Mouse (Mus musculus) cerebral cortex, adult 2 months (tissue): ENCODE results near the gene Ccdc191.

Source experiments
- WGBS: fragments of 180-500 bp; shearing (Covaris S2); methylation state at CpG from one replicate; pipeline ENCODE4 v1.1.7; 2018; 5-methylcytosine and 5-hydroxymethylcytosine counted together

The Ccdc191 gene

DNA sequence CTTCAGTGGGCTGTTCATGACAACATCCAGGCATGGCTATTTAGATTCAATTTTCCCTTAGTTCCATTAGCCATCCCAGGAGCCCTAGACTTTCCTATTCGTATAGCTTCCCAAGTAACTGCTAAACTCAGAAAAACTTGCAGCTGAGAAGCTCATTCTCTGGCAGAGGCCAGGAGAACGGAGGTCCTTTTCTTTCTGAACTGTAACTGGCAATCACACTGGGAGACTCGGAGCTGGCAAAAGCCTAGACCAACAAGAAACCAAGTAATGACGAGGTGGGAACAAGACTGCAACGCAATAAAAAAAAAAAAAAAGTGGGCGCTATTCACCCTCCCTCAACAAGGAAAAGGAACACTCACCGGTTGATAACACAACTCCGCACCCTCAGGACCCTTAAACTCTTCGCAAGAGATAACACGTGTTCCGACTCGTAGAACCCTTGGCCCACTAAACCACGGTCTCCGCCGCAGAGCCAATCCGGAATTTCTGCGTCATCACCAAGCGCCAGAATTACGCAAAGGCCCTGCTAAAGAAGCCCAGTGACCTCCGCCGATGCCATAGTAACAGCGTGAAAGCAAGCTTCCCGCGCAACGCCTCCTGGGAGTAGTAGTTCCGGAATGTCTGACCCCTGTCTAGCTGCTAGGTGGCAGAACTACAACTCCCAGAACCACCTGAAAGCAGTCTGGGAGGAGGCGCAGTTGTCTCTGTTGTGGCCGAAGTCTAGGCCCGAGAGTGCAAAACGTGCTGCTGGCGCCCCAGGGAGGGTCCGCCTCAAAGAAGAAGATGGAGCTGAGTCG lies at the start of gene Ccdc191:
Ccdc191 (plus strand) TSS at position 593 of the 797 bp plus-strand sequence.
- WGBS, result under 1% methylated on average over 33 of the region's 33 CpGs

GRCm38 (mm10) chr16:43841236-43841635 lies 48.4 kb upstream of the Ccdc191 start:
- 76% methylated on average over 1 of the region's 1 CpGs for WGBS

DNA sequence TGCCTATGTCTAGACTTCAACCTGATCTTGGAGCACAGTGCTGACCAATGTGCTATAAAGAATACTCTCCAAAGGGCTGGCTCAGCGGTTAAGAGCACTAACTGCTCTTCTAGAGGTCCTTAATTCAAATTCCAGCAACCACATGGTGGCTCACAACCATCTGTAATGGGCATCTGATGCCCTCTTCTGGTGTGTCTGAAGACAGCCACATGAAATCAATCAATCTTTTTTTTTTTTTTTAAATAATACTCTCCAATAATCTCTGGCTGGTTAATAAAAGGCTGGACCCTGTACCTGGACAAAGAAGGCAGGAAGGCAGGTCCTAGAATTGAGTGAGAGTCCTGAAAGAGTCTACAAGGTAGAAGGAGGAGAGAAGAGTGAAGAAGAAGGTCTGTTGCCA lies 39.8 kb upstream of the Ccdc191 start:
- WGBS, result 77% methylated on average over 1 of the region's 1 CpGs

GRCm38 (mm10) chr16:43858941-43859476 lies 30.6 kb upstream of the Ccdc191 start:
- WGBS, result 76% methylated on average over 5 of the region's 5 CpGs

DNA sequence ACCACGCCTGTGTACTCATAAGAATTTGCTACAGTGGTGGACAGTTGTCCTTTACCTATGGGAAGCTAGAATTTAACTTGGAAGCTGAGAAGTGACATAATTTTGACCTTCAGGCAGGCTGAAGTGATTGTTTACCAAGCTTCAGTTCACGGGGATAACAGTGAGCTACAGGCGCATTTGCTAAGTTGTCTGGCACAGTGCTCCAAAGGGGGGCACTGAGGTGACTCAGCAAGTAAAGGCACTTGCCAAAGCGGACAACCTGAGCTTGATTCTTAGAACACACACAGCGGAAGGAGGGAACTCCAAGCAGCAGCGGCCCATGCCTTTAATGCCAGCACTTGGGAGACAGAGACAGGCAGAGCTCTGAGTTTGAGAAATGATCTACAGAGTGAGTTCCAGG lies 29.0 kb upstream of the Ccdc191 start:
- 91% methylated on average over 6 of the region's 6 CpGs for WGBS

DNA sequence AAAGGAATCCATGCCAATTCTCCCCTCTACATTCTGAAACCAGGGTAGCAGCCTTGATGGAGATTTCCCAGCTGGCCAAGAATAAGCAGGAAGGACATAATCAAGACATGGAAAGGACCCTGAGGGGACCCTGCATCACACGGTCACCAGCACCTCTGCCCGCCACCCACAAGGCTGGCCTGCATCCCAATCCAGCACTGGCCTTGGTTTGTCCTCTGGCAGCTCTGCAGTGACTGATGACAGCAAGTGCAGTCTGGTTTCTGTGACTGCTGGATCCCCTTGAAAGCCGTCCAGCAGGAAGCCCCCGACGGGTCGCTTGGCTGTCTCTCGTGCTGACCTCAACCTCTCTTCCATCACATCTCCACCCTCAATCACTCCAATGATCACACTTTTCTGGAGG lies 18.2 kb upstream of the Ccdc191 start:
- WGBS, result 79% methylated on average over 7 of the region's 7 CpGs

DNA sequence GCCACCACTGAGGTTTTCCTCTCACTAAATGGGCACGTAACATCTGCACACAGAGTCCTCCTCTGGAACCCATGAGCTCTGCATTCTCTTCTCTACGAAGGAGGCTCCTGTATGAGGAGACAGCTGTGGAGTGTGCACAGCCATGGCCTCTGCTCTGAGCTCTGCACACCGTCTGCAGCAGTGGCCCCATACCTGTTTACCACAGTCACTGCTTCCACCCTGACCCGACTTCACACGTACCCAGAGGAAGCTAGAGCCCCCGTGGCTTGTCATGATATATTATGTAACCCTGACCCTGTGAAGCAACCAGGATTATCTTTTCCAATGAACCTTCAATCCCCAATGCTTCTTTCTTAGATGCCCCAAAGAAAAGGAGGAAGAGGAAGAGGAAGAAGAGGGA lies 9.8 kb upstream of the Ccdc191 start:
- 91% methylated on average over 6 of the region's 6 CpGs for WGBS

GRCm38 (mm10) chr16:43881636-43882035 lies 8.0 kb upstream of the Ccdc191 start:
- 59% methylated on average over 3 of the region's 3 CpGs for WGBS

DNA sequence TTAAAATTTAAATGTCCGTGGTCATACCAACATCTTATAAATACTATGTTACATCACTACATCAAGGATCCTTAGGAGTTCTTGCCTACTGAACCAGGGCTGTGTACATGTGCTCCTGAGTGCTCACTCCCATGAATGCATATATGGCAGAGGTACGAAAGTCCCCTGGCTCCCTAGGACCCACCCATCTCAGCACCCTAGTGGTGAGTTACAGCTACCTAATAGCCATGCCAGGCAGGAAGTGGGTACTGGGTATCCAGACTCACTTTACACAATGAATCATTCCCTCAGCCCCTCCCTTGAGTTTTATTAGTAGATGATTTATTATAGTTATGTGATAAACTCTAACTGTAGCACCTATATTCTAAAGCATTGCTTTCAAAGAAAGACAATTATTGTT lies 7.3 kb upstream of the Ccdc191 start:
- WGBS, result 97% methylated on average over 2 of the region's 2 CpGs

DNA sequence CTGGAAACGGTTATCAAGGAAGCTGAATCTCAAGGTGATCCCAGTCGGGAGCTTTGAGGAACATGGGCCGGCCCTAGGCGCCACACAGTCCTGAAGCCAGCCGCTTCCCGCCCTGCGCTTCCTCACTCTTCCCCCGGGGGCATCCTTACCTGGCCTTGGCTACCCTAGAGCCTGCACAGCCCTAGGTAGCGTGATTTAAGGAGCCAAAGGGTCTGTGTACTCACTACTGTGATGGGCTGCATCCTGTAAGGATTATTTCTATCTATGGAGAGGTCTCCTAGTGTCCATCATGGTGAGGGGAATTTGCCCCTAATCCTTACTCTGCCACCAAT lies 371 bp downstream of the Ccdc191 start:
- under 1% methylated on average over 9 of the region's 9 CpGs for WGBS

GRCm38 (mm10) chr16:43890747-43891336 lies 1.2 kb downstream of the Ccdc191 start:
- WGBS, result 70% methylated on average over 4 of the region's 4 CpGs

DNA sequence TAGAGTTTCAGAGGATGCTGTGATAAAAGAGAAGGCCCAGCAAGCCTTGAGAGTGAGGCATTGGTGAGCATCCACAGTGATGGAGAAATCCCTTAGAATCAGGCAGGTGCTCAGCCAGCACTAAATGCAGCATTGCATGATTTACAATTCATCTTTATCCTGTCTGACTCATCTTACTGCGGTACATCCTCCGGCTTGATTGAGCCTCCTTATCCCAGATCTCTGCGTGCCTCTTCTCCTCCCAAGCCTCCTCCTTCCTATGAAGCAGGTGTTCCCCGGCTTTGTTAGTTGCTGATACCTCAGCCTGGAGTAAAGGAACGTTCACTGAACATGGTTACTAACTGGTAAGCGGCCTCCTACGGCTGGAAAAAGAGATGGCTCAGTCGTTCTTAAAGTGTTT lies 4.9 kb downstream of the Ccdc191 start:
- 70% methylated on average over 8 of the region's 8 CpGs for WGBS

GRCm38 (mm10) chr16:43900138-43900537 lies 10.5 kb downstream of the Ccdc191 start:
- 94% methylated on average over 4 of the region's 4 CpGs for WGBS

DNA sequence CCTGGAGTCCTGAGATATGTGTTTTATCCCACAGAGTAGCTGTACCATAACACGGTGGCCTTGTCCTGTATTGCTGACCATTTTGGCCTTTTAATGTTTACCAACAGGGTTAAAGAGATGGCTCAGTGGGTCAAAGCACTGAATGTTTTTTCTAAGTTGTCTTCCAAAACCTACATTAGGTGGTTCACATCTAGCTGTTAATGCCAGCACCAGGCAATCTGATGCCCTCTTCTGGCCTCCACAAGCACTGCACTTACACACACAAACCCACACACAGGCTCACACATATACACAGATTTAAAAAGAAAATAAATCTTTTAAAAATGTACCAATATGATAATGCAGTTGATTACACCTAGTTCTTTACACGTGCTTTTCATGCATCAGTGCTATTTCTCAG lies 19.3 kb downstream of the Ccdc191 start:
- 90% methylated on average over 2 of the region's 2 CpGs for WGBS

- 93% methylated on average over 3 of the region's 3 CpGs for WGBS
These were observed 29.3 kb downstream of the Ccdc191 start for GRCm38 (mm10) chr16:43918867-43919266.

DNA sequence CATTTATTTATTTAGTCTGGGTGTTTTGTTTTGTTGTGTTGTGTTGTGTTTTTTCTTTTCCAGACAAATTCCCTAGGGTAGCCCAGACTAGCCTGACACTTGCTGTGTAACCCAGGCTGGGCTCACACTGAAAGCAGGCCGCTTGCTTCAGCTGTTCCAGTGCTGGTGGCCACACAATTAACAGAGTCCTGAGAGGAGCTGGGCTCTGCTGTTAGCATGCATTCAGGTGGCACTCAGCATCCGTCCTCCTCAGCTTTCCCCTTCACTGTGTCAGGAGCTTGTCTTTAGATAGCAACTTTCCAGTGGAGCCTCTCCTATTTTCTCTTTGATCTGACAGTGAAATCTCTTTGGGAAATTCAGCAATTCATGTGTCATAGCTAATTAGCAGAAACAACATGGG lies 32.4 kb downstream of the Ccdc191 start:
- 79% methylated on average over 2 of the region's 2 CpGs for WGBS

GRCm38 (mm10) chr16:43922630-43923029 lies 33.0 kb downstream of the Ccdc191 start:
- 44% methylated on average over 3 of the region's 3 CpGs for WGBS

GRCm38 (mm10) chr16:43925001-43925558 lies 35.5 kb downstream of the Ccdc191 start:
- WGBS, result 68% methylated on average over 6 of the region's 6 CpGs

DNA sequence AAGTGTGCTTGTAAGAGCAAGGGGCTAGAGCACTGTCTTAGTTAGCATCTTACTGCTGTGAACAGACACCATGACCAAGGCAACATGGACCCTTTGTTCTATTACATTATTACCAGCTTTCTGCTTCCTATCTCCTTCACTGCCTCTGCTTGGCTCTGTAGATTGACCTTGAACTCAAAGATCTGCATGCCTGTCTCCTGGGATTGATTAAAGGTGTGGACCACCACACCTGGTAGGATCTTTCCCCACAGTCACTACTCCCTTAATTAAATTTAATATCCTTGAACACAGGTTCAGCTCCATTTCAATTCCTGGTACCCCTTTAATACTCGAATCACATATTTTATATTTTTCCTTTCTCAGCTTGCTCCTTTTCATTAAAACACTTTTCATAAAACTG lies 36.2 kb downstream of the Ccdc191 start:
- WGBS, result 91% methylated on average over 1 of the region's 1 CpGs

DNA sequence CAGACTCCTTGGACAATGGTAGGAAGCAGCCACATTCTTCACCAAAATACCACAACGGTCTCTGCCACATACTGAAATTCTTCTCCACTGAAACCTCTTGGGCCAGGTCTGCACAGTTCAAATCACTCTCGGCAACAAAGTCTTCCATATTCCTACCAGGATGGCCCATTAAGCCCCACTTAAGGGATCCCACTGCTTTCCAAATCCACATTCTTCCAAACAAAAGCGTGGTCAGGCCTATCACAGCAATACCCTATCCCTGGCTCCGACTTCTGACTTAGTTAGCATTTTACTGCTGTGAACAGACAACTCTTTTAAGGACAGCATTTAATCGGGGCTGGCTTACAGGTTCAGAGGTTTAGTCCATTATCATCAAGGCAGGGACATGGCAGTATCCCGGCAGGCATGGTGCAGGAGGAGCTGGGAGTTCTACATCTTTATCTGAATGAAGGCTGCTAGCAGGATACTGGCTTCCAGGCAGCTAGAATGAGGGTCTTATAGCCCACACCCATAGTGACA lies 36.8 kb downstream of the Ccdc191 start, which contains the start of gene Qtrt2:
Qtrt2 (minus strand) TSS at position 469 of the 519 bp plus-strand sequence.
- WGBS, result 87% methylated on average over 6 of the region's 6 CpGs

DNA sequence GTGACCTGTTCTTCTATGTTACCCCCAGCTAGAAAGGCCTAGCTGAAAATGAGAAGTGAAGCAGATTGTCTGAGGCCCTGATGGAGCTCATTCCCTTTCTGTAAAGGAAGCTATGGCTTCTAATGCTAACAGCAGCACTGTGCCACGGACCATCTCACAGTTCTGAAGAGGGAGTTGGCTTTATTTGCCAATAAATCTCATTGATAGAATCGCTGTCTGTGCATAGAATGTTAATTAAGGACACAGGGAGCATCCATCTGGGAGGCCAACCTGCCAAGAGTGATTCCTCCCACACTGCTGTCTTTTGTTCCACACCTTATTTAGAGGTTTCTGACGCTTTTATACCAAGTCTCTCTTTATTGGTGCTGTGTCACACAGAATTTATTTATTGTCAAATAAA lies 41.9 kb downstream of the Ccdc191 start:
- WGBS, result 35% methylated on average over 3 of the region's 3 CpGs

DNA sequence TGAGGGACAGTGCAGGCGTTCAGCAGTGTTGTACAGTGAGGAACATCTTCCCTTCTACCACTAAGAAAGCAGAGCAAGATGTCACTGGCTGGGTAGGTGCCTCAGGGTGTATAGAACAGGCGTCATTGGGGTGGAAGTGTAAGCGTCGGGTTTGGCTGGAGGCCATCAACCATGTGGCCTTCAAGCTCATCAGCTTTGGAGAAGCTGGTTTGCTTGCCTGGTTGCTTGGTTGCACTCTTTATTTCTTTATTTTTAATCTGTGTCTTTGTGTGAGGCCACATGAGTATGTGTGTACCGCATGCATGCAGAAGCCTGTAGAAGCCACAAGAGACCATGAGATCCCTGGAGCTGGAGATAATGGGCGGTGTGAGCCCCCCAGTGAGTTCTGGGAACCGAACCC lies 42.7 kb downstream of the Ccdc191 start:
- WGBS, result 69% methylated on average over 7 of the region's 7 CpGs

DNA sequence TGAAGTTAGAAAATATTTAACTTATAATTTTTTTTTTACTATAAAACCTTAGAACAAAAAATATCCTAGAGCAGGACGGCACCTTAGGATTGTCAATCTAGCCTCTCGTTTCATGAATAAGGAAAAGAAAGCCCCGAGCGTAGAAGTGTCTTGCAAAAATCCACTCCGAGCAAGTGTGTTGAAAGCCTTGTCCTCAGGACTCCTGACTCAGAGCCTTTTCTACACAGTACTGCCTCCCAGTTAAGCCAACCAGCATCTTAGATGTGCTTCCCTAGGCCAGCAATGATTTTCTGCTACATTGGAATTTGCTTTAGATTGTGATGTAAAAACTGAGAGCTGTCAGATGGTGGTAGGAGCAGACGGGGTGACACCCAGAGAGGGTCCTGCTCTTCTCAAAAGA lies 43.4 kb downstream of the Ccdc191 start:
- 47% methylated on average over 6 of the region's 6 CpGs for WGBS
